In the genomic region with DNA sequence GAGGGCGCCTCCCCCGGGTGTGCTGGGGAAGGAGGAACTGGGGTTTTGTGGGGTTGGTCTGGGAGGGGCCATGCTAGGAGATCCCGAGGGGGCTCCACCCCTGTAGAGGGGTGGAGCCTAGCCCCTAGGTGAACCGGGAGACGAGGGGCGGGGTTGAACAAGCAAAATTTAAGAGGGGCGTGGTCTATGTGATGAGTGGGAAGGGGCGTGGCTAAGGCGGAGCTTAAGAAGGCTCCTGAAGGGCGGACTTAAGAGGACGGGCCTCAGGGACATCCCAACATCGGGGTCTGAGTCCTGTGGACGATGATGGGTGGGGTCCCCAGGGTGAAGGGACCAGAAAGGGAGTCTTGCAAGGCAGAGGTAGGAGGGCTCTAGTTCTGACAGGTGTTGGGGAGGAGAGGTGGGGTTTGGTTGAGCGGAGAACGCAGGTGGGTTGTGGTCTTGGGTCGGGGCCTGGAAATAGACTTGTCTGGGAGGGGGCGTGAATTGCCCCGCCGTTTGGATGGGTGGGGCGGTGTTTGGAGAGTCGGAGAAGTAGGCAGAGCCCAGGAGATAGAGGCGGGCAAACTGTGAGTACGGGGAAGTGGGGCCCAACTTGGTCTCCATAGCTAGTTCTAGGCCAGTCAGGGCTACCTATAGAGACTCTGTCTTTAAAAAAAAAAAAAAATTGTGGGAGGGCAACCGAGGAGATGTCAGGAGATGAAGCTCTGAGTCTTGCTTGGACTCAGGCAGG, we compare ENCODE assay signal across 8 mouse cellular contexts. TPM values are rescaled to one million over a fixed set of nuclear protein-coding genes. Genes with fewer than 3 reads are reported as not detected.
DNase-seq lines count a peak whose midpoint lies in the region; ATAC-seq and TF ChIP-seq lines count a peak whose summit lies in the region.

No protein-coding gene starts in this region.

- 0 out of 2 replicates have a peak, but pooled peaks have one; percentile 22 for ATAC-seq in embryonic facial prominence, embryonic 11.5 days (replicated peaks; ENCODE audit: insufficient number of reproducible peaks, low FRiP score, low TSS enrichment, low read depth)
- ATAC-seq in megakaryocyte-erythroid progenitor cell, adult 5-6 weeks (replicated peaks; ENCODE audit: low FRiP score, low TSS enrichment, poor library complexity, severe bottlenecking): peak; percentile 58

- no peak for DNase-seq in left cerebral cortex, adult 2 months (ENCODE audit: extremely low spot score in 1 of 2, low spot score in 2 of 2)
- DNase-seq in left cerebral cortex, adult 8-10 months (ENCODE audit: low spot score in 2 of 2): no peak
- DNase-seq in embryonic facial prominence, embryonic 11.5 days (ENCODE audit: low spot score): peak; percentile 85
- peak; percentile 60 to 62 for DNase-seq in heart, postnatal 10 days
- peak; percentile 88 to 90 for DNase-seq in kidney, postnatal 36 days
- peak; percentile 77 to 85 for DNase-seq in spleen, postnatal 36 days (ENCODE audit: low spot score in 2 of 2)
- DNase-seq in frontal cortex, postnatal 36 days (ENCODE audit: low spot score in 2 of 2): no peak

- no peak overlapping the region for H3K27ac ChIP-seq in left cerebral cortex, adult 2 months
- H3K27ac ChIP-seq in embryonic facial prominence, embryonic 11.5 days (replicated peaks; ENCODE audit: low read depth, low read length): no peak overlapping the region

- H3K9ac ChIP-seq in embryonic facial prominence, embryonic 11.5 days (replicated peaks; ENCODE audit: low read length): 0 out of 2 replicates have a peak overlapping the region, but pooled peaks have one; percentile 41

- TF ChIP-seq CTCF in left cerebral cortex, adult 2 months (IDR thresholded peaks at IDR 0.05): no peak

- no peaks in the 10 kb centered on the region for H3K36me3 ChIP-seq in embryonic facial prominence, embryonic 11.5 days (replicated peaks; ENCODE audit: control insufficient read depth, insufficient read depth, low read depth, low read length)

- peaks cover 2% of the 10 kb centered on the region for H3K9me3 ChIP-seq in embryonic facial prominence, embryonic 11.5 days (replicated peaks; ENCODE audit: control insufficient read depth, low read length)

- H3K4me3 ChIP-seq in left cerebral cortex, adult 2 months: peak overlapping the region; percentile 17; the same call in 1 of the 2 replicates
- peak overlapping the region; percentile 37 for H3K4me3 ChIP-seq in embryonic facial prominence, embryonic 11.5 days (ENCODE audit: low read depth, low read length)

- WGBS in embryonic facial prominence, embryonic 11.5 days: 2% methylated on average over 24 of the region's 24 CpGs

- peak overlapping the region; percentile 57 for H3K4me2 ChIP-seq in embryonic facial prominence, embryonic 11.5 days (ENCODE audit: low read depth, low read length)

- H3K4me1 ChIP-seq in embryonic facial prominence, embryonic 11.5 days (ENCODE audit: control insufficient read depth, insufficient read depth, low read length): peaks cover 6% of the 10 kb centered on the region; the same call in 1 of the 2 replicates

- H3K27me3 ChIP-seq in embryonic facial prominence, embryonic 11.5 days (ENCODE audit: control insufficient read depth, insufficient read depth, low read length): peaks cover 61% of the 10 kb centered on the region

- intact Hi-C loops in left cerebral cortex, adult 2 months (cut with DNase I): no loop called here
- intact Hi-C loops in heart, postnatal 10 days (cut with DNase I): no loop called here

RNA-seq across cellular contexts. Expression of a gene that starts 0.5 kb away (rescaled TPM):
- total RNA-seq in left cerebral cortex, adult 2 months (2021): not detected
- total RNA-seq in left cerebral cortex, adult 8-10 months (2022): under 1 TPM in 2 of 4 experiments, not detected in 2; 0.27 to 0.70 TPM
- 0.13 and 0.31 TPM in 2 replicates for polyA plus RNA-seq in embryonic facial prominence, embryonic 11.5 days (2014; fragmentation: Nextera tagmentation; extraction: Ambion mirVana)
- under 1 TPM in 1 of 2 experiments, not detected in 1; 0.27 TPM for total RNA-seq in heart, postnatal 10 days (2021)
- not detected in 2 replicates for total RNA-seq in megakaryocyte-erythroid progenitor cell, adult 5-6 weeks (2014; fragmentation: Nextera tagmentation)
- not detected in 2 replicates for total RNA-seq in megakaryocyte-erythroid progenitor cell, adult 5-6 weeks (2017)

RNA-seq across cellular contexts. Expression of a gene that starts 7.3 kb away (rescaled TPM):
- total RNA-seq in left cerebral cortex, adult 2 months (2021): under 1 TPM in 1 of 2 experiments, not detected in 1; 0.11 TPM
- total RNA-seq in left cerebral cortex, adult 8-10 months (2022): under 1 TPM in 2 of 4 experiments, not detected in 2; 0.17 to 0.21 TPM
- polyA plus RNA-seq in embryonic facial prominence, embryonic 11.5 days (2014; fragmentation: Nextera tagmentation; extraction: Ambion mirVana): 0.17 TPM in 1 of 2 replicates, not detected in the other
- under 1 TPM in 1 of 2 experiments, not detected in 1; 0.12 TPM for total RNA-seq in heart, postnatal 10 days (2021)
- total RNA-seq in megakaryocyte-erythroid progenitor cell, adult 5-6 weeks (2014; fragmentation: Nextera tagmentation): not detected in 2 replicates
- not detected in 2 replicates for total RNA-seq in megakaryocyte-erythroid progenitor cell, adult 5-6 weeks (2017)

RNA-seq across cellular contexts. Expression of a gene that starts 9.6 kb away (rescaled TPM):
- total RNA-seq in left cerebral cortex, adult 2 months (2021): 100 to 1,000 TPM; 108 to 109 TPM
- 100 to 1,000 TPM in 1 of 4 experiments, 10 to 100 TPM in 3; 94.4 to 105 (median 97.5) TPM for total RNA-seq in left cerebral cortex, adult 8-10 months (2022)
- 11.2 and 14.4 TPM in 2 replicates for polyA plus RNA-seq in embryonic facial prominence, embryonic 11.5 days (2014; fragmentation: Nextera tagmentation; extraction: Ambion mirVana)
- 100 to 1,000 TPM; 118 to 120 TPM for total RNA-seq in heart, postnatal 10 days (2021)
- 3.0 and 6.3 TPM in 2 replicates for total RNA-seq in megakaryocyte-erythroid progenitor cell, adult 5-6 weeks (2014; fragmentation: Nextera tagmentation)
- total RNA-seq in megakaryocyte-erythroid progenitor cell, adult 5-6 weeks (2017): 0.95 and 3.1 TPM in 2 replicates

RNA-seq across cellular contexts. Expression of a gene that starts 16.4 kb away (rescaled TPM):
- total RNA-seq in left cerebral cortex, adult 2 months (2021): 10 to 100 TPM; 37.2 to 37.6 TPM
- 10 to 100 TPM; 38.0 to 44.2 (median 39.9) TPM for total RNA-seq in left cerebral cortex, adult 8-10 months (2022)
- 53.4 and 62.2 TPM in 2 replicates for polyA plus RNA-seq in embryonic facial prominence, embryonic 11.5 days (2014; fragmentation: Nextera tagmentation; extraction: Ambion mirVana)
- 10 to 100 TPM; 30.2 to 32.5 TPM for total RNA-seq in heart, postnatal 10 days (2021)
- total RNA-seq in megakaryocyte-erythroid progenitor cell, adult 5-6 weeks (2014; fragmentation: Nextera tagmentation): 19.9 and 24.4 TPM in 2 replicates
- total RNA-seq in megakaryocyte-erythroid progenitor cell, adult 5-6 weeks (2017): 23.9 and 31.7 TPM in 2 replicates

RNA-seq across cellular contexts. Expression of a gene that starts 21.9 kb away (rescaled TPM):
- total RNA-seq in left cerebral cortex, adult 2 months (2021): 1 to 10 TPM; 3.5 to 4.0 TPM
- total RNA-seq in left cerebral cortex, adult 8-10 months (2022): 10 to 100 TPM in 1 of 4 experiments, 1 to 10 TPM in 3; 4.1 to 11.8 (median 6.4) TPM
- polyA plus RNA-seq in embryonic facial prominence, embryonic 11.5 days (2014; fragmentation: Nextera tagmentation; extraction: Ambion mirVana): 3.5 and 4.3 TPM in 2 replicates
- 10 to 100 TPM; 13.0 to 13.5 TPM for total RNA-seq in heart, postnatal 10 days (2021)
- total RNA-seq in megakaryocyte-erythroid progenitor cell, adult 5-6 weeks (2014; fragmentation: Nextera tagmentation): 31.1 and 46.7 TPM in 2 replicates
- total RNA-seq in megakaryocyte-erythroid progenitor cell, adult 5-6 weeks (2017): 34.9 and 90.9 TPM in 2 replicates

Comparison
In these comparisons a context has a peak if more than half of its experiments do, and no peak if none do; other contexts are left out.
1. DNase-seq: peak in embryonic facial prominence, embryonic 11.5 days (single experiment), heart, postnatal 10 days (2 of 2), kidney, postnatal 36 days (2 of 2) and spleen, postnatal 36 days (2 of 2); none in left cerebral cortex, adult 2 months (0 of 2), left cerebral cortex, adult 8-10 months (0 of 2) and frontal cortex, postnatal 36 days (0 of 2).
2. RNA of a gene that starts 9.6 kb away (total RNA-seq): 118 to 120 TPM in heart, postnatal 10 days, 108 to 109 TPM in left cerebral cortex, adult 2 months and 94.4 to 105 TPM in left cerebral cortex, adult 8-10 months; 0.95 to 6.3 TPM in megakaryocyte-erythroid progenitor cell, adult 5-6 weeks; every median in the first group is over 10 times any median in the second.